Mouse (Mus musculus) embryonic facial prominence, embryonic 15.5 days (tissue): ENCODE data around the gene Rhot2. TPM values are rescaled to one million over a fixed set of nuclear protein-coding genes. Genes with fewer than 3 reads are reported as not detected.

Experiments used
- ATAC-seq: fragments of 200-750 bp; cut with Nextera tagmentation; 2 replicates; pipeline ENCODE4 v1.8.0; 2017; ENCODE audit warnings: low read depth, moderate TSS enrichment; ENCODE audit not compliant: insufficient number of reproducible peaks, low FRiP score, low TSS enrichment
- H3K27ac ChIP-seq: fragments of 300-500 bp; sonication (generic); replicated peaks from 2 replicates; pipeline ENCODE4 v1.5.1; 2015; ENCODE audit warnings: mild to moderate bottlenecking, inconsistent platforms
- H3K27me3 ChIP-seq: fragments of 300-500 bp; sonication (generic); 2 replicates; pipeline ENCODE4 v1.6.1; 2015; ENCODE audit warnings: inconsistent platforms
- H3K36me3 ChIP-seq: fragments of 300-500 bp; sonication (generic); 2 replicates; pipeline ENCODE4 v1.6.1; 2015; ENCODE audit warnings: mild to moderate bottlenecking, inconsistent platforms
- H3K4me1 ChIP-seq: fragments of 300-500 bp; sonication (generic); 2 replicates; pipeline ENCODE4 v1.6.1; 2015; ENCODE audit warnings: inconsistent platforms
- H3K4me2 ChIP-seq: fragments of 300-500 bp; sonication (generic); replicated peaks from 2 replicates; pipeline ENCODE4 v1.6.1; 2015; ENCODE audit warnings: mild to moderate bottlenecking, inconsistent platforms
- H3K4me3 ChIP-seq: fragments of 300-500 bp; sonication (generic); replicated peaks from 2 replicates; pipeline ENCODE4 v1.5.1; 2015; ENCODE audit warnings: mild to moderate bottlenecking, inconsistent platforms
- H3K9ac ChIP-seq: fragments of 300-500 bp; sonication (generic); 2 replicates; pipeline ENCODE4 v1.6.1; 2015; ENCODE audit warnings: inconsistent platforms
- H3K9me3 ChIP-seq: fragments of 300-500 bp; sonication (generic); replicated peaks from 2 replicates; pipeline ENCODE4 v1.6.1; 2016; ENCODE audit warnings: inconsistent platforms
- WGBS: fragments of 180-500 bp; shearing (Covaris S2); methylation state at CpG from one replicate; pipeline ENCODE4 v1.1.7; 2015; 5-methylcytosine and 5-hydroxymethylcytosine counted together
- polyA plus RNA-seq: library from polyadenylated mRNA; unstranded; fragments of >200 nt; fragmentation: Nextera tagmentation; extraction: Ambion mirVana; gene quantifications from 2 replicates; pipeline ENCODE4 v1.2.1, GENCODE M21; 2015

Gene Rhot2
- polyA plus RNA-seq = 24.5 and 25.8 TPM in 2 replicates

DNA sequence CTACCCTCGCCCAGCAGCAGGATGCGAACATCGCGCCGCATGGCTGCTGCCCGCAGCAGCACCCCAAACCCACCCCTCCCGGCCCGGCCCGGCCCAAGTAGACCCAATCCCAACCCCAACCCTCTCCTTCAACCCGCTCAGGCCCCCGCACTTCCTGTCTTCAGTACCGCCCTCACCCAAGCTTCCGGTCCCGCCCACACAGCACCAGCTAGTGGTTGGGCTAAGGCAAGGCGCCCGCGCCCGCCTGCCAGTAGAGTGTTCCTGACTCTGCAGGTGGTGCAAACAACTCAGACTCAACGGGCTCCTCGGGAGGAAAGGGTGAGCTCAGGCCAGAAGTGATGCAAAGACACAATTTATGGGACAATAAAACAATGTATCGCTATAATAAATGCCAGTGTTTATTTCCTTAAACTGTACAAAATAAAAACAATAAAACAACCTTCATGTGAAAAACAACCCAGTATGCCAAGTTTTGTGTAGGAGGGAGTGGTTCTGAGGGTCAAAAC lies at the start of gene Rhot2:
Gene Rhot2, minus strand, starts transcription at position 456 of the 506 bp plus-strand sequence.
- Histone ChIP-seq H3K36me3 (peaks cover 59% of the 10 kb centered on the region), H3K27ac (peak within 1 kb of the TSS; percentile 85), H3K4me2 (peak within 1 kb of the TSS; percentile 72), H3K27me3 (no peaks in the 10 kb centered on the region), H3K9ac (peak within 1 kb of the TSS; percentile 61), H3K4me3 (peak within 1 kb of the TSS; percentile 91), H3K4me1 (peaks cover 20% of the 10 kb centered on the region), H3K9me3 (no peaks in the 10 kb centered on the region)
- ATAC-seq = peak; percentile 94
- 1% methylated on average over 21 of the region's 21 CpGs for WGBS

DNA sequence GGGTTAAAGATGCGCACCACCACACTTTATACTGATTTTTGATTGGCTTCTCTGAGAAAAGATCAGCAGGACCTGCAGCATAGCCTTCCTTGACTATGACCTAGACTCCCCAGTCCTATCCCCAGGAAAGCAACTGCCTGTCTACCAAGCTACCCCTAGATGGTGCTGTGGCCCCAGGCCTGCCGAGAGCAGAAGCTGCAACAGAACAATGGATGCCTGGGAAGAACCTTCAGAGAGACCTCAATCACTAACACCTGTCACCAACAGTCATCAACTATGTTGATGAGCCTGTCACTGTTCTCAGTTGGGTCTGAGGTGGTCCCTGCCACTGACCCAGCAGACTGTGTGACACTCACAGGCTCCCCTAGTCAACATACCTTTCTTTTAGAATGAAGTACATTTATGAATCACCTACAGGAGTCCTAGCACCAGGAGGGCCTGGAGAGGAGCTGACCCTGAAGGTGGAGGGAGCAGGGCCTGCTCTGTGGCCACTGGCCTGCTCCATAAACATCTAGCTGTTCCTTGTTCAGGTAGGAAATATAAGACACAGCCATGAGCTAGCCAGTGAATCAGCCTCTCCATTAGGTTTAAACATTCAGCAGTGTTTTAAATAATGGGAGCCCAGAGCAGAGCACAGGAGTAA lies 49.4 kb upstream of the Rhot2 start:
- no peak overlapping the region for H3K4me2 ChIP-seq
- H3K27me3 ChIP-seq = no peaks in the 10 kb centered on the region
- H3K36me3 ChIP-seq = peaks cover 16% of the 10 kb centered on the region
- H3K9me3 ChIP-seq = no peaks in the 10 kb centered on the region
- no peak overlapping the region for H3K9ac ChIP-seq
- 26% methylated on average over 2 of the region's 2 CpGs for WGBS
- H3K27ac ChIP-seq = no peak overlapping the region
- H3K4me1 ChIP-seq = 0 out of 2 replicates have a peak, but pooled peaks cover 12% of the 10 kb centered on the region
- H3K4me3 ChIP-seq = no peak overlapping the region
- peak; percentile 76 for ATAC-seq

DNA sequence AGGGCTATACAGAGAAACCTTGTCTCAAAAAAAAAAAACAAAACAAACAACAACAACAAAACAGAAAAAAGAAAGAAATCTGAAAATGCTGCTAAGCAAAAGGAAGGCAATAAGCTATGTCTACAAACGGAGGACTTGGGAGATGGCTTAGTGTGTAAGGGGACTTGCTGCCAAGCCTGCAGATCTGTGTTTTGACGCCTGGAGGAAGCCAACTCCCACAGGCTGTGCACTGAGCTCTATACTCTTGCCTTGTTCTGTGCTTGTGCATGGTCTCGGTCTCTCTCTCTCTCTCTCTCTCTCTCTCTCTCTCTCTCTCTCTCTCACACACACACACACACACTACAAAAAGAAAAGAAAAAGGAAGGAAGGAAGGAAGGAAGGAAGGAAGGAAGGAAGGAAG lies 44.2 kb upstream of the Rhot2 start:
- Histone ChIP-seq H3K27ac (no peak overlapping the region), H3K9ac (no peak overlapping the region), H3K27me3 (no peaks in the 10 kb centered on the region), H3K36me3 (peaks cover 52% of the 10 kb centered on the region), H3K9me3 (no peaks in the 10 kb centered on the region), H3K4me1 (no peaks in the 10 kb centered on the region), H3K4me2 (no peak overlapping the region), H3K4me3 (no peak overlapping the region)
- ATAC-seq = no peak
- WGBS = 92% methylated on average over 3 of the region's 3 CpGs

DNA sequence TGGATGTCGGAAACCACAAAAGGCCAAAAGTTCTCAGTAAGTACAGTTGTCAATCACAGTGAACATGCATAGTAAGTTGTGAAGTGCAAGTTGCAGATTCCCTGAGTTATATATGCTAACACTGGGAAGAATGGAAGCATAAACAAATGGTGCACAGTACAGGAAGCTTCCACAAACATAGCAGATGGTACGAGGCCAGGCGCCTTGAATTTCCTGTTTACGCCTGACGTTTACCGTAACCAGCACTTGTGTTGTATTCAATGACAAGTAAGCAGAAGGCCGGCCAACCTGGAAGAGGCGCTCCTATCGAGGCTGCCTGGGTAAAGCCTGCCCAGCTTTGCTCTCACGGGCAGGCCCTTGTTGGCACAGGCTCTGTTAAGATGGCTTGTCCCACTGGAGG lies 42.8 kb upstream of the Rhot2 start:
- H3K4me1 ChIP-seq = no peaks in the 10 kb centered on the region
- no peak overlapping the region for H3K4me3 ChIP-seq
- H3K4me2 ChIP-seq = no peak overlapping the region
- H3K36me3 ChIP-seq = peaks cover 66% of the 10 kb centered on the region
- no peaks in the 10 kb centered on the region for H3K9me3 ChIP-seq
- no peak overlapping the region for H3K9ac ChIP-seq
- no peaks in the 10 kb centered on the region for H3K27me3 ChIP-seq
- WGBS = 82% methylated on average over 10 of the region's 10 CpGs
- ATAC-seq = no peak
- H3K27ac ChIP-seq = no peak overlapping the region

DNA sequence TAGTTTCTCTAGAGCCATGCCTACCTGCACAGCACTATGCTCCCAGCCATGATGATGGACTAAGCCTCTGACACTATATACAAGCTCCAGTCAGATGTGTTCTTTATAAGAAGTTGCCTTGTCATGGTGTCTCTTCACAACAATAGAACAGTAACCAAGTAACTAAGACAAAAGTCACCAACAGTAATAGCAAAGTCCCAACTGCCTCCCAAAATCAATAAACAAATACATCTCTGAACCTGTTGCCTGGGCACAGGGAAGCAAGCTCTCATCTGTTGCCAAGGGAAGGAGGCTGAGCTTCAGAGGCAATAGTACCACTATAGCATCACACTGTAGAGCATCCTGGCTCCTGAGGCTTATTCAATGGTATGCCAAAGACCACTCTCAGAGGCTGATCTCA lies 42.2 kb upstream of the Rhot2 start:
- H3K27me3 ChIP-seq = no peaks in the 10 kb centered on the region
- no peak for ATAC-seq
- H3K27ac ChIP-seq = no peak overlapping the region
- H3K9me3 ChIP-seq = no peaks in the 10 kb centered on the region
- no peak overlapping the region for H3K9ac ChIP-seq
- H3K4me3 ChIP-seq = no peak overlapping the region
- H3K36me3 ChIP-seq = peaks cover 72% of the 10 kb centered on the region
- H3K4me1 ChIP-seq = no peaks in the 10 kb centered on the region
- no peak overlapping the region for H3K4me2 ChIP-seq

DNA sequence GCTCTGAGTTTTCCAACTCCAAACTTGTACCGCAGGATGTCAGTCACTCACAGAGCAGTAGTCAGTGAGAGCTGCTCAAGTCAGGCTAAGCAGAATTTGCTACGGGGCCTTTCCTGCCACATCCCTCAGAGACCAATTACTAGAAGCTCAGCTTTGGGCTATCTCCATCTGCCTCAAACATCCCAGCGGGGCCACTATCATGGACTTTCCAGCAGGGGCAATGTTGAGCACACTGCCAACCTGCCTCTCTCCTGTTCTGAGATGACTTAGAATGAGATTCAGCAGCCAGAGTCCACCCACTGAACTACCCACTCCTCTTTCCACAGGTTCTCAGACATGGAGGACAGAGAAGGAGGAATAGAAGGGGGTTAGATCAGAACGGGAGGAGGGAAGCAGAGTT lies 41.0 kb upstream of the Rhot2 start:
- no peak overlapping the region for H3K9ac ChIP-seq
- no peak for ATAC-seq
- peaks cover 71% of the 10 kb centered on the region for H3K36me3 ChIP-seq
- no peak overlapping the region for H3K4me3 ChIP-seq
- H3K4me2 ChIP-seq = no peak overlapping the region
- H3K4me1 ChIP-seq = peaks cover 8% of the 10 kb centered on the region; the same call in 1 of the 2 replicates
- no peaks in the 10 kb centered on the region for H3K9me3 ChIP-seq
- no peaks in the 10 kb centered on the region for H3K27me3 ChIP-seq
- WGBS = 29% methylated on average over 4 of the region's 4 CpGs
- no peak overlapping the region for H3K27ac ChIP-seq

DNA sequence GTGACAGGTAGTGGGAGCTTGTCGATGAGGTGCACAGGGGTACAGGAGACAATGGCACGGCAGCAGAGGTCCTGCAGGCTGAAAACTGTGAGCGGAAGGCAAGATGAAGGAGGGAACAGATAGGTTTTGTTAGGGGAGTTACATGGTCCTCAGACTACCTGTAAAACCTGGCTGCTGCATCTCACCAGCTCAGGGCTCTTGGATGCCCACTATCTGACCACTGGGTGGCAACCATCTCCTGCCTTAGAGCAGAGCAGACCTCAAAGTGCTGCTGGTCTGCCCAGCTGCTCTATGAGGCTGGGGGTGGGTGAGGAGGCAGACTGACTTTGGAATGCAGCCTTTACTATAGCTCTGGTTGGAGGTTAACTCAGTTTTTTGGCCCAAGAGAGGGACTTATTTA lies 39.2 kb upstream of the Rhot2 start:
- H3K27me3 ChIP-seq = no peaks in the 10 kb centered on the region
- peaks cover 13% of the 10 kb centered on the region for H3K4me1 ChIP-seq
- H3K27ac ChIP-seq = no peak overlapping the region
- no peak overlapping the region for H3K4me2 ChIP-seq
- WGBS = 88% methylated on average over 3 of the region's 3 CpGs
- H3K9ac ChIP-seq = no peak overlapping the region
- H3K36me3 ChIP-seq = peaks cover 59% of the 10 kb centered on the region
- ATAC-seq = no peak
- no peaks in the 10 kb centered on the region for H3K9me3 ChIP-seq
- H3K4me3 ChIP-seq = no peak overlapping the region

DNA sequence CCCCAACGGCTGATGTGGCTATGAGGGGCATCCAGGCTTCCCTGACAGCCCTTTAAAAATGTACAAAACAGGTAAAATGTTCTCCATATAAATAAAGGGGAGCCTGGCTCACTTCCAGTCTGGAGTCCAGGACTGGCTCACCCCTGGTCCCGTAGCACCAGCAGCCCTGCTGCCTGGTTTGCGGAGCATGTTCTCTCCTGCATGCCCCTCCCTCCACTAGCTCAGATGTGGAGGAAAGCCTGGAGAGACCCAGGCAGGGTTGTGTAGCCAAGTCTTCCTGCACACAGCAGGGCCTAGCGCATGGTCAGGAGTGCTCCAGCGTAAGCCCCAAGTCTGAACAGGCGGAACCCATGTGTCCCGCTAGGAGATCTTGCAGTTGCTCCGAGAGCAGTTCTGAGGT lies 38.6 kb upstream of the Rhot2 start:
- ATAC-seq = no peak
- Histone ChIP-seq H3K27ac (no peak overlapping the region), H3K4me3 (no peak overlapping the region), H3K4me2 (no peak overlapping the region), H3K9me3 (no peaks in the 10 kb centered on the region), H3K36me3 (peaks cover 59% of the 10 kb centered on the region), H3K9ac (no peak overlapping the region), H3K27me3 (no peaks in the 10 kb centered on the region), H3K4me1 (peaks cover 13% of the 10 kb centered on the region)
- 79% methylated on average over 8 of the region's 8 CpGs for WGBS

DNA sequence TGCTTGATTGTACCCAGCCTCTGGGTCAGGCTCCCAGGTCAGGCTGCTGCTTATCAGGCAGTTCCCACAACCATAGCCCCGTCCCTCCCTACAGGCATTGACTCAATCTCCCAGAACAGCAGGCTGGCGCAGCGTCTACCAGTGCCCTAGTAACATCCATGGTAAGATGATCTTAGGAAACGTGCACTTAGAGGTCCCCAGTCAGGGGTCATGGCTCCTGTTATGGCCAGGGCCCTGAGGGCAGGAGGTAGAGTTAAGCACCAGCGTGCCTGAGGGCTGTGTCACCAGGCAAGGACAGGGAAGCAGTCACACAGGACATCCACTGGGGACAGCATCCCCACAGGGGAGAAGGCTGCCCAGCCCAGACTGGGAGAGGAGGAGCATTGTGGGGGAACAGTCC lies 37.7 kb upstream of the Rhot2 start:
- ATAC-seq = no peak
- H3K4me3 ChIP-seq = no peak overlapping the region
- H3K27me3 ChIP-seq = no peaks in the 10 kb centered on the region
- 30% methylated on average over 5 of the region's 5 CpGs for WGBS
- H3K4me2 ChIP-seq = no peak overlapping the region
- H3K9ac ChIP-seq = 0 out of 2 replicates have a peak overlapping the region, but pooled peaks have one; percentile 6
- peaks cover 13% of the 10 kb centered on the region for H3K4me1 ChIP-seq
- peaks cover 59% of the 10 kb centered on the region for H3K36me3 ChIP-seq
- no peak overlapping the region for H3K27ac ChIP-seq
- no peaks in the 10 kb centered on the region for H3K9me3 ChIP-seq

DNA sequence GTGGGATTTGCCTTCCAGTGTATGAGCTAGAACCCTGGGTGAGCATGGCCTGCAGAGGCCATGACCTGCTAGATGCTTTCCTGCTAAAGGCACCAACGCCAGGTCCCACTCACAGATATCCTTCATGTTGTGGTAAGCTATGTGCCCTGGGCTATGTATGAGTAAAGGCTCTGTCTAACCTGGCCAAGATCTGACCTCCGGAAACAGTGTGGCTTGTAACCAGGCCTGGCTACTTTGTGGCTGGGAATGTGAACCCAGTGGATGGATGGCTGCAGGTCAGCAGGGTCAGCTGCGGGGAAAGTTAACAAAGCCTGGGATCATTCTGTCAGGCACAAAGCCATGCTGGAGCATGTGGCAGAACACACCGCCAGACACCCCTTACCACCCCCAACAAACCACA lies 37.0 kb upstream of the Rhot2 start:
- no peaks in the 10 kb centered on the region for H3K27me3 ChIP-seq
- no peak overlapping the region for H3K4me3 ChIP-seq
- no peak overlapping the region for H3K4me2 ChIP-seq
- peaks cover 58% of the 10 kb centered on the region for H3K36me3 ChIP-seq
- ATAC-seq = no peak
- peaks cover 17% of the 10 kb centered on the region for H3K4me1 ChIP-seq
- no peak overlapping the region for H3K27ac ChIP-seq
- no peaks in the 10 kb centered on the region for H3K9me3 ChIP-seq
- 30% methylated on average over 4 of the region's 4 CpGs for WGBS
- H3K9ac ChIP-seq = no peak overlapping the region

DNA sequence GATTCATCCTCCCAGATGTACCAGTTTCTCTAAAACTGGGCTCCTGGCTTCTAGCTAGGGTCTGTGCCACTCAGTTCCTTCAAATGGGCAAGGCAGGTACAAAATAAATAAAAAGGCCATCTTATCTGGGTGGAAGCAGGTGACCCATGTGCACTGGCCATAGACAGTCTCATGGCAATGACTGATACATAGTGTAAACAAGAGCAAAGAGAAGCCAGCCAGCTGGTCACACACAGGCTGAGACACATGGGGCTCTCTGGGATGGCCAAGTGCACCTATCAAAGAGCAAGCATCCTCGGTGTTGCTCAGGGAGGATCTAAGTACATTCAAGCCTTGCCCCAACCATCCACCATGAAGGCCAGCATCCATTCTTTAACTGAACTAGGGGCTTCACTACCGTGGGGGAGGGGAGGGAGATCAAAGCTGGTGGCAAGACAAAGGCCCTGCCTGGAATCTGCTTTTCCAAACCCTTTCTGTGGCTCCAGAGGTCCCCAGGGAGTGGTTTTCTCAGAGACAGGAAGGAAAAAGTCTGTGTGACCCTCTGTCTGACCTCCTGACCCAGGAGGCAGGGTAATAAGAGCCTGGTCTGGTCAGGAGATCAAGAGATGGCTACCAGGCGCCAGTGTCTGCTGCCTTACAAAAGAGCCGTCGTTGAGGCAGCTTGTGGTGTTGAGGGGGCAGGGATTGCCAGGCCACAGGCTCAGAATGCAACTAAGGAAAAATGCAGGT lies 36.4 kb upstream of the Rhot2 start:
- Histone ChIP-seq H3K9ac (no peak overlapping the region), H3K4me1 (peaks cover 23% of the 10 kb centered on the region), H3K27ac (no peak overlapping the region), H3K36me3 (peaks cover 56% of the 10 kb centered on the region), H3K4me3 (no peak overlapping the region), H3K27me3 (no peaks in the 10 kb centered on the region), H3K9me3 (no peaks in the 10 kb centered on the region), H3K4me2 (no peak overlapping the region)
- no peak for ATAC-seq
- 17% methylated on average over 5 of the region's 5 CpGs for WGBS
